Mouse (Mus musculus): Measurements from ENCODE around the gene Nipal3. TPM values are rescaled to one million over a fixed set of nuclear protein-coding genes. Genes with fewer than 3 reads are reported as not detected.

Nipal3 gene
- polyA plus RNA-seq, 1 experiment, result 27.1 TPM

- no peak for TF ChIP-seq CTCF (IDR thresholded peaks at IDR 0.05; ENCODE audit: borderline replicate concordance, extremely low read depth, insufficient read depth, insufficient read length)
- no peak for TF ChIP-seq POLR2A (IDR thresholded peaks at IDR 0.05; ENCODE audit: borderline replicate concordance, extremely low read depth, insufficient read depth, insufficient read length, poor library complexity, severe bottlenecking)
- DNase-seq (ENCODE audit: low read depth), result no peak
Observed at GRCm38 (mm10) chr4:135477851-135478250, 17.0 kb downstream of the Nipal3 start.

- no peak for DNase-seq (ENCODE audit: low read depth)
- TF ChIP-seq POLR2A (IDR thresholded peaks at IDR 0.05; ENCODE audit: borderline replicate concordance, extremely low read depth, insufficient read depth, insufficient read length, poor library complexity, severe bottlenecking), result no peak
Observed at GRCm38 (mm10) chr4:135463406-135463805, 31.4 kb downstream of the Nipal3 start.

GRCm38 (mm10) chr4:135453572-135453971 is 41.3 kb downstream of the Nipal3 start:
- DNase-seq (ENCODE audit: low read depth), result peak; percentile 20
- no peak for TF ChIP-seq POLR2A (IDR thresholded peaks at IDR 0.05; ENCODE audit: borderline replicate concordance, extremely low read depth, insufficient read depth, insufficient read length, poor library complexity, severe bottlenecking)

- no peak for DNase-seq (ENCODE audit: low read depth)
- no peak for TF ChIP-seq CTCF (IDR thresholded peaks at IDR 0.05; ENCODE audit: borderline replicate concordance, extremely low read depth, insufficient read depth, insufficient read length)
- TF ChIP-seq POLR2A (IDR thresholded peaks at IDR 0.05; ENCODE audit: borderline replicate concordance, extremely low read depth, insufficient read depth, insufficient read length, poor library complexity, severe bottlenecking), result no peak
Observed at GRCm38 (mm10) chr4:135453164-135453563, 41.7 kb downstream of the Nipal3 start.

- TF ChIP-seq POLR2A (IDR thresholded peaks at IDR 0.05; ENCODE audit: borderline replicate concordance, extremely low read depth, insufficient read depth, insufficient read length, poor library complexity, severe bottlenecking) (no peak), CTCF (IDR thresholded peaks at IDR 0.05; ENCODE audit: borderline replicate concordance, extremely low read depth, insufficient read depth, insufficient read length) (no peak)
- peak; percentile 63 for DNase-seq (ENCODE audit: low read depth)
Observed at GRCm38 (mm10) chr4:135451360-135452015, 43.4 kb downstream of the Nipal3 start.

- TF ChIP-seq POLR2A (IDR thresholded peaks at IDR 0.05; ENCODE audit: borderline replicate concordance, extremely low read depth, insufficient read depth, insufficient read length, poor library complexity, severe bottlenecking), result no peak
- TF ChIP-seq CTCF (IDR thresholded peaks at IDR 0.05; ENCODE audit: borderline replicate concordance, extremely low read depth, insufficient read depth, insufficient read length), result no peak
- no peak for DNase-seq (ENCODE audit: low read depth)
Observed at GRCm38 (mm10) chr4:135442473-135442872, 52.4 kb downstream of the Nipal3 start.

- peak; percentile 43 for DNase-seq (ENCODE audit: low read depth)
- TF ChIP-seq POLR2A (IDR thresholded peaks at IDR 0.05; ENCODE audit: borderline replicate concordance, extremely low read depth, insufficient read depth, insufficient read length, poor library complexity, severe bottlenecking), result no peak
- peak; percentile 46; the same call in 1 of the 2 replicates for TF ChIP-seq CTCF (IDR thresholded peaks at IDR 0.05; ENCODE audit: borderline replicate concordance, extremely low read depth, insufficient read depth, insufficient read length)
Observed at GRCm38 (mm10) chr4:135439904-135440522, 54.8 kb downstream of the Nipal3 start.

GRCm38 (mm10) chr4:135439188-135439647 is 55.6 kb downstream of the Nipal3 start:
- peak; percentile 67 for DNase-seq (ENCODE audit: low read depth)
- TF ChIP-seq POLR2A (IDR thresholded peaks at IDR 0.05; ENCODE audit: borderline replicate concordance, extremely low read depth, insufficient read depth, insufficient read length, poor library complexity, severe bottlenecking) (no peak), CTCF (IDR thresholded peaks at IDR 0.05; ENCODE audit: borderline replicate concordance, extremely low read depth, insufficient read depth, insufficient read length) (no peak)

GRCm38 (mm10) chr4:135437924-135438323 is 56.9 kb downstream of the Nipal3 start:
- no peak for DNase-seq (ENCODE audit: low read depth)
- no peak for TF ChIP-seq CTCF (IDR thresholded peaks at IDR 0.05; ENCODE audit: borderline replicate concordance, extremely low read depth, insufficient read depth, insufficient read length)
- no peak for TF ChIP-seq POLR2A (IDR thresholded peaks at IDR 0.05; ENCODE audit: borderline replicate concordance, extremely low read depth, insufficient read depth, insufficient read length, poor library complexity, severe bottlenecking)

GRCm38 (mm10) chr4:135436291-135436690 is 58.5 kb downstream of the Nipal3 start:
- DNase-seq (ENCODE audit: low read depth), result no peak
- TF ChIP-seq CTCF (IDR thresholded peaks at IDR 0.05; ENCODE audit: borderline replicate concordance, extremely low read depth, insufficient read depth, insufficient read length) (no peak), POLR2A (IDR thresholded peaks at IDR 0.05; ENCODE audit: borderline replicate concordance, extremely low read depth, insufficient read depth, insufficient read length, poor library complexity, severe bottlenecking) (no peak)

- DNase-seq (ENCODE audit: low read depth), result peak; percentile 47
- TF ChIP-seq CTCF (IDR thresholded peaks at IDR 0.05; ENCODE audit: borderline replicate concordance, extremely low read depth, insufficient read depth, insufficient read length) (no peak), POLR2A (IDR thresholded peaks at IDR 0.05; ENCODE audit: borderline replicate concordance, extremely low read depth, insufficient read depth, insufficient read length, poor library complexity, severe bottlenecking) (no peak)
Observed at GRCm38 (mm10) chr4:135434395-135434789, 60.4 kb downstream of the Nipal3 start.
